7 mouse cellular contexts compared by ENCODE assay signal in the genomic region with DNA sequence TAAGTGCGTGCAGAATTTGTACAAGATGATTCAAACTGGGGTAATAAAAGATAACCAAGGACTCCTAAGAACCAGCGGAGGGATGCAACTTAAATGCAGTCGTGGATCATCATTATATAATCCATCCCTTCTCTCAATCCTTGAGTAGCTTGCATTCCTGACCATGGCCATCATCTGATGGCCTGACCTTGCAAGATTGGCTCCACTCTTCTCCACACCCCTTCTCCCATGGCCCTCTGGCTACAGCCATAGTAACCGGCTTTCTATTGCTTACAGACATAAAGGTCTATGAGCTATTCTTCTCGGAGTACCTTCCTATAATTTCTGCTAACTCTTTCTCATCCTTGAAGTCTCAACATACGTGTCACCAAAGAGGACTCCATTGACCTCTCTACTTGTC. TPM values are rescaled to one million over a fixed set of nuclear protein-coding genes. Genes with fewer than 3 reads are reported as not detected.
A peak's percentile ranks its signal among the peaks of the same experiment; 100 is the strongest.
DNase-seq lines count a peak whose midpoint lies in the region; ATAC-seq and TF ChIP-seq lines count a peak whose summit lies in the region.

No protein-coding gene starts in this region.

- no peak for DNase-seq in layer of hippocampus, adult 2 months (ENCODE audit: low spot score in 2 of 2)
- DNase-seq in layer of hippocampus, adult 11-12 months (ENCODE audit: low spot score), result no peak
- peak; percentile 3 for DNase-seq in embryonic facial prominence, embryonic 11.5 days (ENCODE audit: low spot score)
- no peak for DNase-seq in intestine, embryonic 14.5 days (ENCODE audit: low spot score)
- DNase-seq in left cerebral cortex, adult 18-20 months (ENCODE audit: low spot score in 2 of 2), result no peak
- no peak for DNase-seq in MN1 (ENCODE audit: low spot score)

- H3K4me2 ChIP-seq in embryonic facial prominence, embryonic 11.5 days (ENCODE audit: low read depth, low read length), result peak overlapping the region; percentile 87
- H3K4me2 ChIP-seq in intestine, embryonic 14.5 days (ENCODE audit: low read length), result peak overlapping the region; percentile 81
- H3K4me2 ChIP-seq in neural tube, embryonic 13.5 days, result peak overlapping the region; percentile 88

- peak overlapping the region; percentile 93; the same call in 1 of the 2 replicates for H3K27ac ChIP-seq in layer of hippocampus, adult 2 months
- no peak overlapping the region for H3K27ac ChIP-seq in embryonic facial prominence, embryonic 11.5 days (replicated peaks; ENCODE audit: low read depth, low read length)
- H3K27ac ChIP-seq in intestine, embryonic 14.5 days (ENCODE audit: low read depth), result peak overlapping the region; percentile 94; the same call in 1 of the 2 replicates
- peak overlapping the region; percentile 91; the same call in 1 of the 2 replicates for H3K27ac ChIP-seq in neural tube, embryonic 13.5 days (replicated peaks)

- H3K9ac ChIP-seq in embryonic facial prominence, embryonic 11.5 days (replicated peaks; ENCODE audit: low read length), result peak overlapping the region; percentile 97; the same call in 1 of the 2 replicates
- peak overlapping the region; percentile 96 for H3K9ac ChIP-seq in intestine, embryonic 14.5 days (ENCODE audit: low read length)
- H3K9ac ChIP-seq in neural tube, embryonic 13.5 days, result peak overlapping the region; percentile 98

- peak overlapping the region; percentile 89 for H3K4me3 ChIP-seq in layer of hippocampus, adult 2 months
- peak overlapping the region; percentile 97 for H3K4me3 ChIP-seq in embryonic facial prominence, embryonic 11.5 days (ENCODE audit: low read depth, low read length)
- H3K4me3 ChIP-seq in intestine, embryonic 14.5 days (ENCODE audit: low read depth, low read length), result peak overlapping the region; percentile 91
- peak overlapping the region; percentile 97 for H3K4me3 ChIP-seq in neural tube, embryonic 13.5 days

- 71% methylated on average over 6 of the region's 6 CpGs for WGBS in embryonic facial prominence, embryonic 11.5 days
- WGBS in intestine, embryonic 14.5 days, result 61% methylated on average over 6 of the region's 6 CpGs
- WGBS in neural tube, embryonic 13.5 days, result 65% methylated on average over 6 of the region's 6 CpGs

- TF ChIP-seq CTCF in layer of hippocampus, adult 2 months (conservative IDR thresholded peaks at IDR 0.05), result no peak

- no peaks in the 10 kb centered on the region for H3K27me3 ChIP-seq in embryonic facial prominence, embryonic 11.5 days (ENCODE audit: control insufficient read depth, insufficient read depth, low read length)
- H3K27me3 ChIP-seq in intestine, embryonic 14.5 days (replicated peaks; ENCODE audit: control insufficient read depth, insufficient read depth, low read length), result no peaks in the 10 kb centered on the region
- no peaks in the 10 kb centered on the region for H3K27me3 ChIP-seq in neural tube, embryonic 13.5 days

- peaks cover 4% of the 10 kb centered on the region; the same call in 1 of the 2 replicates for H3K4me1 ChIP-seq in embryonic facial prominence, embryonic 11.5 days (ENCODE audit: control insufficient read depth, insufficient read depth, low read length)
- H3K4me1 ChIP-seq in intestine, embryonic 14.5 days (replicated peaks; ENCODE audit: control insufficient read depth, insufficient read depth, low read length), result peaks cover 29% of the 10 kb centered on the region
- H3K4me1 ChIP-seq in neural tube, embryonic 13.5 days (replicated peaks), result peaks cover 55% of the 10 kb centered on the region

- H3K9me3 ChIP-seq in embryonic facial prominence, embryonic 11.5 days (replicated peaks; ENCODE audit: control insufficient read depth, low read length), result no peaks in the 10 kb centered on the region
- no peaks in the 10 kb centered on the region for H3K9me3 ChIP-seq in intestine, embryonic 14.5 days (ENCODE audit: control insufficient read depth, low read length)
- no peaks in the 10 kb centered on the region for H3K9me3 ChIP-seq in neural tube, embryonic 13.5 days

- no peaks in the 10 kb centered on the region for H3K36me3 ChIP-seq in embryonic facial prominence, embryonic 11.5 days (replicated peaks; ENCODE audit: control insufficient read depth, insufficient read depth, low read depth, low read length)
- peaks cover 29% of the 10 kb centered on the region for H3K36me3 ChIP-seq in intestine, embryonic 14.5 days (ENCODE audit: control insufficient read depth, insufficient read depth, low read length)
- peaks cover 20% of the 10 kb centered on the region for H3K36me3 ChIP-seq in neural tube, embryonic 13.5 days

- no peak for ATAC-seq in embryonic facial prominence, embryonic 11.5 days (replicated peaks; ENCODE audit: insufficient number of reproducible peaks, low FRiP score, low TSS enrichment, low read depth)
- no peak for ATAC-seq in intestine, embryonic 14.5 days (replicated peaks; ENCODE audit: low FRiP score, low TSS enrichment, low read depth)
- no peak for ATAC-seq in neural tube, embryonic 13.5 days (ENCODE audit: low read depth)

RNA-seq across cellular contexts. Expression of a gene that starts 0.8 kb away (rescaled TPM):
- 10 to 100 TPM; 16.6 to 19.4 TPM for total RNA-seq in layer of hippocampus, adult 2 months (2021)
- 7.5 and 8.0 TPM in 2 replicates for polyA plus RNA-seq in embryonic facial prominence, embryonic 11.5 days (2014; fragmentation: Nextera tagmentation; extraction: Ambion mirVana)
- polyA plus RNA-seq in intestine, embryonic 14.5 days (2014; fragmentation: Nextera tagmentation; extraction: Ambion mirVana), result 14.1 and 15.1 TPM in 2 replicates
- 4.9 and 5.5 TPM in 2 replicates for polyA plus RNA-seq in neural tube, embryonic 13.5 days (2015; fragmentation: Nextera tagmentation; extraction: Ambion mirVana)
- 10 to 100 TPM; 13.8 to 15.8 TPM for total RNA-seq in left cerebral cortex, adult 18-20 months (2021)

RNA-seq across cellular contexts. Expression of a gene that starts 0.9 kb away (rescaled TPM):
- 1 to 10 TPM; 5.5 to 5.8 TPM for total RNA-seq in layer of hippocampus, adult 2 months (2021)
- polyA plus RNA-seq in embryonic facial prominence, embryonic 11.5 days (2014; fragmentation: Nextera tagmentation; extraction: Ambion mirVana), result 26.9 and 27.4 TPM in 2 replicates
- polyA plus RNA-seq in intestine, embryonic 14.5 days (2014; fragmentation: Nextera tagmentation; extraction: Ambion mirVana), result 45.1 and 49.2 TPM in 2 replicates
- polyA plus RNA-seq in neural tube, embryonic 13.5 days (2015; fragmentation: Nextera tagmentation; extraction: Ambion mirVana), result 7.1 and 8.3 TPM in 2 replicates
- 1 to 10 TPM; 5.9 to 6.5 TPM for total RNA-seq in left cerebral cortex, adult 18-20 months (2021)

RNA-seq across cellular contexts. Expression of a gene that starts 16.9 kb away (rescaled TPM):
- total RNA-seq in layer of hippocampus, adult 2 months (2021), result 10 to 100 TPM; 20.6 to 22.5 TPM
- 8.5 and 8.6 TPM in 2 replicates for polyA plus RNA-seq in embryonic facial prominence, embryonic 11.5 days (2014; fragmentation: Nextera tagmentation; extraction: Ambion mirVana)
- 9.6 and 11.3 TPM in 2 replicates for polyA plus RNA-seq in intestine, embryonic 14.5 days (2014; fragmentation: Nextera tagmentation; extraction: Ambion mirVana)
- 20.8 and 21.1 TPM in 2 replicates for polyA plus RNA-seq in neural tube, embryonic 13.5 days (2015; fragmentation: Nextera tagmentation; extraction: Ambion mirVana)
- 10 to 100 TPM; 24.3 to 24.8 TPM for total RNA-seq in left cerebral cortex, adult 18-20 months (2021)

RNA-seq across cellular contexts. Expression of a gene that starts 49.1 kb away (rescaled TPM):
- 10 to 100 TPM; 50.6 to 55.7 TPM for total RNA-seq in layer of hippocampus, adult 2 months (2021)
- 6.9 and 7.6 TPM in 2 replicates for polyA plus RNA-seq in embryonic facial prominence, embryonic 11.5 days (2014; fragmentation: Nextera tagmentation; extraction: Ambion mirVana)
- polyA plus RNA-seq in intestine, embryonic 14.5 days (2014; fragmentation: Nextera tagmentation; extraction: Ambion mirVana), result 5.5 and 6.6 TPM in 2 replicates
- polyA plus RNA-seq in neural tube, embryonic 13.5 days (2015; fragmentation: Nextera tagmentation; extraction: Ambion mirVana), result 16.7 and 17.2 TPM in 2 replicates
- total RNA-seq in left cerebral cortex, adult 18-20 months (2021), result 10 to 100 TPM; 53.5 to 56.9 TPM
